17 mouse cellular contexts compared by ENCODE assay signal in the genomic region with DNA sequence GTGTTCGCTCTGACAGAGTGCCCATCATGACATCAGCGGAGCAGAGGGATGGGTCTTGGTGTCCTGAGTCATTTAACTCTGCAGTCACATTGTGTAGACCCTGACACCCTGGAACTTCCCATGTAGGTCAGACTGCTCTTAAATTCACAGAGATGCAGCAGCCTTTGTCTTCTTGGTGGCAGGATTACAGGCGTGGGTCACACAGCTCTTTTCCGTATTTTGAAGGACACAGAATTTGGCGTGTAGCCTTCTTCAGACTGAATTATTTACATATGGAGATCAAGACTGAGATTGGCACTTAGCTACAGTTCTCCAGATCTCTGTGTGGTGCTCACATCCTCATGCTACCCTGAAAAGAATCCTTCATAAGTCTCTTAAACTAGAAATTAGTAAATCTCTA.
DNase-seq lines count a peak whose midpoint lies in the region; ATAC-seq and TF ChIP-seq lines count a peak whose summit lies in the region.
"Had no signal": no experiment of that assay in that cellular context is flagged by ENCODE, and none has a peak within 500 bp of the region (broad histone marks: within the 10 kb centered on the region; RNA-seq: fewer than 3 reads in every experiment).

No protein-coding gene starts in this region.

- TF ChIP-seq CTCF in forebrain, postnatal 0 days (IDR thresholded peaks at IDR 0.05; ENCODE audit: low read depth) = no peak
- TF ChIP-seq CTCF in intestine, postnatal 0 days (IDR thresholded peaks at IDR 0.05; ENCODE audit: low read depth) = no peak

- peak overlapping the region; percentile 40 for H3K27ac ChIP-seq in forebrain, embryonic 10.5 days
- no peak overlapping the region for H3K27ac ChIP-seq in forebrain, postnatal 0 days (ENCODE audit: low read depth, low read length)
- H3K27ac ChIP-seq in intestine, embryonic 14.5 days (ENCODE audit: low read depth) = peak overlapping the region; percentile 47; the same call in 1 of the 2 replicates
- H3K27ac ChIP-seq in intestine, postnatal 0 days (ENCODE audit: low read depth, low read length) = no peak overlapping the region
- peak overlapping the region; percentile 4; the same call in 1 of the 2 replicates for H3K27ac ChIP-seq in midbrain, embryonic 12.5 days (replicated peaks)
- H3K27ac ChIP-seq in midbrain, embryonic 16.5 days (ENCODE audit: low read length) = no peak overlapping the region; the same call in 1 of the 2 replicates
- H3K27ac ChIP-seq in stomach, embryonic 16.5 days (ENCODE audit: low read length) = peak overlapping the region; percentile 73
- H3K27ac ChIP-seq: embryonic facial prominence, embryonic 15.5 days; forebrain, embryonic 15.5 days; hindbrain, embryonic 14.5 days; left cerebral cortex, adult 2 months; macrophage had no signal

- peaks cover 28% of the 10 kb centered on the region for H3K4me1 ChIP-seq in forebrain, embryonic 10.5 days
- no peaks in the 10 kb centered on the region for H3K4me1 ChIP-seq in forebrain, postnatal 0 days (ENCODE audit: insufficient read depth)
- peaks cover 18% of the 10 kb centered on the region; the same call in 1 of the 2 replicates for H3K4me1 ChIP-seq in intestine, embryonic 14.5 days (replicated peaks; ENCODE audit: control insufficient read depth, insufficient read depth, low read length)
- no peaks in the 10 kb centered on the region for H3K4me1 ChIP-seq in intestine, postnatal 0 days (replicated peaks; ENCODE audit: control insufficient read depth, insufficient read depth, low read length)
- peaks cover 10% of the 10 kb centered on the region; the same call in 1 of the 2 replicates for H3K4me1 ChIP-seq in midbrain, embryonic 12.5 days
- H3K4me1 ChIP-seq in midbrain, embryonic 16.5 days (ENCODE audit: control insufficient read depth, insufficient read depth, low read length) = peaks cover 10% of the 10 kb centered on the region; the same call in 1 of the 2 replicates
- H3K4me1 ChIP-seq in stomach, embryonic 16.5 days (ENCODE audit: control insufficient read depth, insufficient read depth, low read length) = peaks cover 19% of the 10 kb centered on the region

- H3K4me3 ChIP-seq in forebrain, embryonic 10.5 days = no peak overlapping the region
- H3K4me3 ChIP-seq in forebrain, postnatal 0 days (ENCODE audit: low read depth, low read length) = no peak overlapping the region
- no peak overlapping the region for H3K4me3 ChIP-seq in intestine, embryonic 14.5 days (ENCODE audit: low read depth, low read length)
- H3K4me3 ChIP-seq in intestine, postnatal 0 days (ENCODE audit: low read depth, low read length) = no peak overlapping the region
- H3K4me3 ChIP-seq in midbrain, embryonic 12.5 days = no peak overlapping the region
- H3K4me3 ChIP-seq in midbrain, embryonic 16.5 days (ENCODE audit: low read depth, low read length) = no peak overlapping the region
- H3K4me3 ChIP-seq in stomach, embryonic 16.5 days (replicated peaks; ENCODE audit: low read length) = no peak overlapping the region
- H3K4me3 ChIP-seq: embryonic facial prominence, embryonic 15.5 days; forebrain, embryonic 15.5 days; left cerebral cortex, adult 2 months; myocyte had no signal

- WGBS in forebrain, embryonic 10.5 days = 68% methylated on average over 5 of the region's 5 CpGs
- WGBS in forebrain, postnatal 0 days = 58% methylated on average over 5 of the region's 5 CpGs
- WGBS in intestine, embryonic 14.5 days = 53% methylated on average over 5 of the region's 5 CpGs
- 57% methylated on average over 5 of the region's 5 CpGs for WGBS in intestine, postnatal 0 days
- 52% methylated on average over 5 of the region's 5 CpGs for WGBS in midbrain, embryonic 12.5 days
- 56% methylated on average over 5 of the region's 5 CpGs for WGBS in midbrain, embryonic 16.5 days
- WGBS in stomach, embryonic 16.5 days = 57% methylated on average over 5 of the region's 5 CpGs

- H3K9me3 ChIP-seq in forebrain, embryonic 10.5 days = no peaks in the 10 kb centered on the region
- no peaks in the 10 kb centered on the region for H3K9me3 ChIP-seq in forebrain, postnatal 0 days (ENCODE audit: low read length)
- H3K9me3 ChIP-seq in intestine, embryonic 14.5 days (ENCODE audit: control insufficient read depth, low read length) = no peaks in the 10 kb centered on the region
- no peaks in the 10 kb centered on the region for H3K9me3 ChIP-seq in intestine, postnatal 0 days (ENCODE audit: control insufficient read depth)
- H3K9me3 ChIP-seq in midbrain, embryonic 12.5 days = no peaks in the 10 kb centered on the region
- no peaks in the 10 kb centered on the region for H3K9me3 ChIP-seq in midbrain, embryonic 16.5 days (replicated peaks; ENCODE audit: control insufficient read depth, low read length, poor library complexity, severe bottlenecking)
- no peaks in the 10 kb centered on the region; the same call in 1 of the 2 replicates for H3K9me3 ChIP-seq in stomach, embryonic 16.5 days (replicated peaks; ENCODE audit: control insufficient read depth, low read length)
- H3K9me3 ChIP-seq: embryonic facial prominence, embryonic 15.5 days; forebrain, embryonic 15.5 days had no signal

- no peak for ATAC-seq in forebrain, postnatal 0 days
- no peak for ATAC-seq in intestine, embryonic 14.5 days (replicated peaks; ENCODE audit: low FRiP score, low TSS enrichment, low read depth)
- ATAC-seq in intestine, postnatal 0 days = no peak
- ATAC-seq in midbrain, embryonic 12.5 days (ENCODE audit: low FRiP score, low read depth) = no peak
- no peak for ATAC-seq in midbrain, embryonic 16.5 days
- no peak for ATAC-seq in stomach, embryonic 16.5 days (ENCODE audit: insufficient read depth, low FRiP score)
- ATAC-seq: forebrain, embryonic 15.5 days; Patski had no signal

- H3K4me2 ChIP-seq in forebrain, postnatal 0 days (ENCODE audit: low read depth) = no peak overlapping the region
- H3K4me2 ChIP-seq in intestine, embryonic 14.5 days (ENCODE audit: low read length) = no peak overlapping the region
- H3K4me2 ChIP-seq in intestine, postnatal 0 days (replicated peaks; ENCODE audit: low read depth) = no peak overlapping the region
- H3K4me2 ChIP-seq in midbrain, embryonic 12.5 days (replicated peaks) = no peak overlapping the region
- H3K4me2 ChIP-seq in midbrain, embryonic 16.5 days (ENCODE audit: low read length) = no peak overlapping the region
- no peak overlapping the region for H3K4me2 ChIP-seq in stomach, embryonic 16.5 days (ENCODE audit: low read depth, low read length)
- H3K4me2 ChIP-seq: embryonic facial prominence, embryonic 15.5 days; forebrain, embryonic 15.5 days; hindbrain, embryonic 14.5 days had no signal

- H3K36me3 ChIP-seq in forebrain, embryonic 10.5 days (replicated peaks) = no peaks in the 10 kb centered on the region
- H3K36me3 ChIP-seq in forebrain, postnatal 0 days (ENCODE audit: insufficient read depth) = no peaks in the 10 kb centered on the region
- H3K36me3 ChIP-seq in intestine, embryonic 14.5 days (ENCODE audit: control insufficient read depth, insufficient read depth, low read length) = no peaks in the 10 kb centered on the region
- no peaks in the 10 kb centered on the region for H3K36me3 ChIP-seq in intestine, postnatal 0 days (ENCODE audit: control insufficient read depth, insufficient read depth)
- H3K36me3 ChIP-seq in midbrain, embryonic 12.5 days = no peaks in the 10 kb centered on the region
- no peaks in the 10 kb centered on the region for H3K36me3 ChIP-seq in midbrain, embryonic 16.5 days (ENCODE audit: control insufficient read depth, insufficient read depth, low read length)
- H3K36me3 ChIP-seq in stomach, embryonic 16.5 days (ENCODE audit: control insufficient read depth, insufficient read depth, low read length) = no peaks in the 10 kb centered on the region
- H3K36me3 ChIP-seq: embryonic facial prominence, embryonic 15.5 days; forebrain, embryonic 15.5 days had no signal

- H3K27me3 ChIP-seq in forebrain, embryonic 10.5 days (ENCODE audit: poor library complexity, severe bottlenecking) = no peaks in the 10 kb centered on the region
- H3K27me3 ChIP-seq in forebrain, postnatal 0 days (ENCODE audit: insufficient read depth, low read length) = no peaks in the 10 kb centered on the region
- H3K27me3 ChIP-seq in intestine, embryonic 14.5 days (replicated peaks; ENCODE audit: control insufficient read depth, insufficient read depth, low read length) = no peaks in the 10 kb centered on the region
- H3K27me3 ChIP-seq in intestine, postnatal 0 days (replicated peaks; ENCODE audit: control insufficient read depth, insufficient read depth, low read length) = no peaks in the 10 kb centered on the region
- no peaks in the 10 kb centered on the region for H3K27me3 ChIP-seq in midbrain, embryonic 12.5 days
- H3K27me3 ChIP-seq in midbrain, embryonic 16.5 days (ENCODE audit: control insufficient read depth, insufficient read depth, low read depth, low read length) = no peaks in the 10 kb centered on the region
- H3K27me3 ChIP-seq in stomach, embryonic 16.5 days (ENCODE audit: control insufficient read depth, insufficient read depth, low read length) = no peaks in the 10 kb centered on the region
- H3K27me3 ChIP-seq: embryonic facial prominence, embryonic 15.5 days; forebrain, embryonic 15.5 days; Patski had no signal

- no peak for DNase-seq in forebrain, embryonic 10.5 days (ENCODE audit: extremely low spot score, low spot score)
- DNase-seq in forebrain, postnatal 0 days = no peak
- DNase-seq in intestine, embryonic 14.5 days (ENCODE audit: low spot score) = no peak
- no peak for DNase-seq in layer of hippocampus, adult 11-12 months (ENCODE audit: low spot score)
- DNase-seq: adrenal gland, adult 2 months; gastrocnemius, postnatal 10 days had no signal

- H3K9ac ChIP-seq in forebrain, postnatal 0 days = no peak overlapping the region
- H3K9ac ChIP-seq in intestine, embryonic 14.5 days (ENCODE audit: low read length) = no peak overlapping the region
- H3K9ac ChIP-seq in intestine, postnatal 0 days (ENCODE audit: low read depth, low read length) = no peak overlapping the region
- H3K9ac ChIP-seq in midbrain, embryonic 12.5 days (replicated peaks) = no peak overlapping the region
- H3K9ac ChIP-seq in midbrain, embryonic 16.5 days (ENCODE audit: low read depth, low read length) = no peak overlapping the region
- H3K9ac ChIP-seq in stomach, embryonic 16.5 days (ENCODE audit: low read length) = no peak overlapping the region
- H3K9ac ChIP-seq: embryonic facial prominence, embryonic 15.5 days; forebrain, embryonic 15.5 days; hindbrain, embryonic 14.5 days had no signal

Comparison
In these comparisons a context has a peak if more than half of its experiments do, and no peak if none do; other contexts are left out.
1. H3K27ac ChIP-seq: peak in forebrain, embryonic 10.5 days (single experiment), intestine, embryonic 14.5 days (single experiment), midbrain, embryonic 12.5 days (single experiment) and stomach, embryonic 16.5 days (single experiment); none in forebrain, postnatal 0 days (single experiment), intestine, postnatal 0 days (single experiment) and midbrain, embryonic 16.5 days (single experiment).